Mouse (Mus musculus) MEL (cell line): ENCODE measurements around the gene Gtf2i. TPM values are rescaled to one million over a fixed set of nuclear protein-coding genes. Genes with fewer than 3 reads are reported as not detected.
A peak's percentile ranks its signal among the peaks of the same experiment; 100 is the strongest.

Experiments used
- DNase-seq: peaks from one replicate; pipeline ENCODE4 v3.0.0; 2011; ENCODE audit warnings: low read depth, low spot score
- H3K27ac ChIP-seq: 2 replicates; pipeline ENCODE4 v1.5.1; 2012; ENCODE audit warnings: low read depth, mild to moderate bottlenecking, control low read depth, low read length, moderate library complexity; ENCODE audit not compliant: control insufficient read depth
- H3K27me3 ChIP-seq, 2 experiments: fragments of 150-350 bp in 1 of 2; sonication (generic) in 1 of 2; 2 replicates each; pipeline ENCODE4 v1.6.1; 2012; ENCODE audit warnings: low read length in 2 of 2, mild to moderate bottlenecking in 2 of 2, improper control_type of control experiment in 1 of 2, moderate library complexity in 1 of 2; ENCODE audit not compliant: insufficient read depth in 2 of 2, control insufficient read depth in 1 of 2
- H3K36me3 ChIP-seq, 2 experiments: 2 replicates each; pipeline ENCODE4 v1.6.1; 2012 to 2014; ENCODE audit warnings: low read length in 2 of 2, improper control_type of control experiment in 1 of 2, inconsistent platforms in 1 of 2, mild to moderate bottlenecking in 1 of 2; ENCODE audit not compliant: insufficient read depth in 2 of 2, control insufficient read depth in 1 of 2
- H3K4me1 ChIP-seq, 2 experiments: fragments of 150-350 bp in 1 of 2; sonication (generic) in 1 of 2; 2 replicates each; pipeline ENCODE4 v1.6.1; 2012; ENCODE audit warnings: low read length in 2 of 2, improper control_type of control experiment in 1 of 2, mild to moderate bottlenecking in 1 of 2; ENCODE audit not compliant: insufficient read depth in 2 of 2, control insufficient read depth in 1 of 2
- H3K4me3 ChIP-seq, 2 experiments: fragments of 150-350 bp in 1 of 2; sonication (generic) in 1 of 2; 2 replicates each; pipeline ENCODE4 v1.5.1; 2012; ENCODE audit warnings: low read depth in 2 of 2, low read length in 2 of 2, mild to moderate bottlenecking in 2 of 2, moderate library complexity in 2 of 2, control low read depth in 1 of 2, improper control_type of control experiment in 1 of 2; ENCODE audit not compliant: control insufficient read depth in 1 of 2, insufficient read depth in 1 of 2
- H3K79me2 ChIP-seq: 2 replicates; pipeline ENCODE4 v1.6.1; 2012; ENCODE audit warnings: mild to moderate bottlenecking, low read length, moderate library complexity; ENCODE audit not compliant: control insufficient read depth, poor library complexity, insufficient read depth
- H3K9ac ChIP-seq: 2 replicates; pipeline ENCODE4 v1.6.1; 2012; ENCODE audit warnings: low read depth, mild to moderate bottlenecking, control low read depth, low read length, moderate library complexity; ENCODE audit not compliant: control insufficient read depth, poor library complexity, severe bottlenecking
- H3K9me3 ChIP-seq: fragments of 150-350 bp; sonication (generic); replicated peaks from 2 replicates; pipeline ENCODE4 v1.6.1; 2012; ENCODE audit warnings: mild to moderate bottlenecking, low read length, improper control_type of control experiment, moderate library complexity; ENCODE audit not compliant: insufficient read depth
- BHLHE40 ChIP-seq: IDR thresholded peaks from 2 replicates; pipeline ENCODE4 v1.6.1; 2012; ENCODE audit warnings: low read depth, mild to moderate bottlenecking, inconsistent platforms, low read length, improper control_type of control experiment, borderline replicate concordance
- CHD1 ChIP-seq: IDR thresholded peaks from 2 replicates; pipeline ENCODE4 v1.6.1; 2012; ENCODE audit warnings: low read depth, mild to moderate bottlenecking, inconsistent platforms, low read length, improper control_type of control experiment
- ELF1 ChIP-seq: IDR thresholded peaks from 2 replicates; pipeline ENCODE4 v1.6.1; 2014; ENCODE audit warnings: low read depth, mild to moderate bottlenecking, inconsistent platforms, low read length, improper control_type of control experiment, moderate library complexity
- EP300 ChIP-seq, 2 experiments: IDR thresholded peaks; 2 replicates each; pipeline ENCODE4 v1.6.1; 2011; ENCODE audit warnings: improper control_type of control experiment in 2 of 2, low read length in 2 of 2, low read depth in 1 of 2, mild to moderate bottlenecking in 1 of 2
- ETS1 ChIP-seq: IDR thresholded peaks from 2 replicates; pipeline ENCODE4 v1.6.1; 2012; ENCODE audit warnings: low read depth, mild to moderate bottlenecking, inconsistent platforms, low read length, improper control_type of control experiment, moderate library complexity
- GATA1 ChIP-seq: IDR thresholded peaks from 2 replicates; pipeline ENCODE4 v1.6.1; 2011; ENCODE audit warnings: low read depth, low read length, improper control_type of control experiment
- MAZ ChIP-seq: IDR thresholded peaks from 2 replicates; pipeline ENCODE4 v1.6.1; 2012; ENCODE audit warnings: low read depth, mild to moderate bottlenecking, inconsistent platforms, low read length, improper control_type of control experiment
- MEF2A ChIP-seq: IDR thresholded peaks from 2 replicates; pipeline ENCODE4 v1.6.1; 2014; ENCODE audit warnings: low read depth, mild to moderate bottlenecking, inconsistent platforms, low read length, improper control_type of control experiment; ENCODE audit not compliant: poor library complexity, insufficient replicate concordance, severe bottlenecking; ENCODE audit errors: extremely low read depth
- MYC ChIP-seq: IDR thresholded peaks from 2 replicates; pipeline ENCODE4 v1.6.1; 2011; ENCODE audit warnings: low read depth, mild to moderate bottlenecking, low read length, improper control_type of control experiment, moderate library complexity
- POLR2A ChIP-seq, 2 experiments: IDR thresholded peaks; 2 replicates each; pipeline ENCODE4 v1.6.1; 2011 to 2012; ENCODE audit warnings: low read length in 2 of 2, mild to moderate bottlenecking in 2 of 2, control low read depth in 1 of 2, improper control_type of control experiment in 1 of 2, low read depth in 1 of 2, moderate library complexity in 1 of 2; ENCODE audit not compliant: control insufficient read depth in 1 of 2, insufficient read depth in 1 of 2, poor library complexity in 1 of 2
- POLR2AphosphoS5 ChIP-seq: IDR thresholded peaks from 2 replicates; pipeline ENCODE4 v1.6.1; 2012; ENCODE audit warnings: low read depth, borderline replicate concordance, mild to moderate bottlenecking, inconsistent platforms, low read length, moderate library complexity, mixed read lengths
- RAD21 ChIP-seq: IDR thresholded peaks from 2 replicates; pipeline ENCODE4 v1.6.1; 2011; ENCODE audit warnings: mild to moderate bottlenecking, low read depth, low read length, improper control_type of control experiment
- RCOR1 ChIP-seq: IDR thresholded peaks from 2 replicates; pipeline ENCODE4 v1.6.1; 2012; ENCODE audit warnings: low read depth, mild to moderate bottlenecking, inconsistent platforms, low read length, improper control_type of control experiment
- SIN3A ChIP-seq: IDR thresholded peaks from 2 replicates; pipeline ENCODE4 v1.6.1; 2012; ENCODE audit warnings: low read length, improper control_type of control experiment, inconsistent platforms
- TBP ChIP-seq: IDR thresholded peaks from 2 replicates; pipeline ENCODE4 v1.8.0; 2011; ENCODE audit warnings: low read depth, low read length, improper control_type of control experiment
- TCF12 ChIP-seq: IDR thresholded peaks from 2 replicates; pipeline ENCODE4 v1.6.1; 2014; ENCODE audit warnings: low read depth, mild to moderate bottlenecking, inconsistent platforms, low read length, improper control_type of control experiment, moderate library complexity
- ZKSCAN1 ChIP-seq: IDR thresholded peaks from 2 replicates; pipeline ENCODE4 v1.6.1; 2012; ENCODE audit warnings: low read depth, mild to moderate bottlenecking, inconsistent platforms, low read length, improper control_type of control experiment, moderate library complexity
- polyA plus RNA-seq, 2 experiments: library from polyadenylated mRNA; stranded (reverse) in 1 of 2; unstranded in 1 of 2; fragments of >175 nt in 1 of 2; fragments of >200 nt in 1 of 2; gene quantifications; 2 replicates each; pipeline versions ENCODE4 v1.2.1 to v1.2.4; 2012; ENCODE audit warnings: low replicate concordance in 2 of 2, low read depth in 1 of 2; ENCODE audit not compliant: insufficient read length in 2 of 2, insufficient read depth in 1 of 2, missing spikeins in 1 of 2
- total RNA-seq: library from RNA; depleted of rRNA; stranded (reverse); fragments of 300-350 nt; gene quantifications from 2 replicates; pipeline ENCODE4 v1.2.3, GENCODE M21; 2012

The Gtf2i gene
- total and polyA plus RNA-seq, 3 experiments: 46.7 to 151 (median 128) TPM

- no peaks in the 10 kb centered on the region; the same call in 1 of the 2 replicates for H3K79me2 ChIP-seq
- TF ChIP-seq SIN3A (peak; percentile 36), GATA1 (0 out of 2 replicates have a peak, but pooled peaks have one; percentile 11), RCOR1 (peak; percentile 26; the same call in 1 of the 2 replicates), ELF1 (0 out of 2 replicates have a peak, but pooled peaks have one; percentile 28), TCF12 (peak; percentile 29; the same call in 1 of the 2 replicates), EP300 (IDR thresholded peaks at IDR 0.05; ENCODE audit: low read depth in 1 of 2, low read length in 2 of 2) (peak in 1 of 2 experiments; percentile 40; a peak in 1 of 4 replicates), MEF2A (no peak), POLR2A (IDR thresholded peaks at IDR 0.05; ENCODE audit: control insufficient read depth in 1 of 2, insufficient read depth in 1 of 2, low read depth in 1 of 2, low read length in 2 of 2, poor library complexity in 1 of 2) (no peak), TBP (peak; percentile 56; the same call in 1 of the 2 replicates), MAZ (no peak; the same call in 1 of the 2 replicates), CHD1 (no peak)
- no peaks in the 10 kb centered on the region for H3K27me3 ChIP-seq
- peaks cover 2 to 19% of the 10 kb centered on the region in 2 experiments; a peak in 2 of 4 replicates for H3K4me1 ChIP-seq
- H3K36me3 ChIP-seq: peaks cover 0 to 2% of the 10 kb centered on the region in 2 experiments; a peak in 1 of 4 replicates
- H3K4me3 ChIP-seq: peak overlapping the region; percentile 36 to 51; a peak in 2 of 4 replicates
- H3K9me3 ChIP-seq: no peaks in the 10 kb centered on the region
- peak overlapping the region; percentile 51 for H3K27ac ChIP-seq
- H3K9ac ChIP-seq: peak overlapping the region; percentile 38
- peak; percentile 83 for DNase-seq
These were observed 82.4 kb downstream of the Gtf2i start for GRCm38 (mm10) chr5:134232111-134232510.

GRCm38 (mm10) chr5:134231376-134231775 is 83.2 kb downstream of the Gtf2i start:
- H3K4me3 ChIP-seq: no peak overlapping the region
- no peak for DNase-seq
- no peaks in the 10 kb centered on the region for H3K27me3 ChIP-seq

GRCm38 (mm10) chr5:134229391-134229790 is 85.2 kb downstream of the Gtf2i start, which contains the start of gene Ncf1:
TSS of gene Ncf1 (minus strand) at chr5:134229625.
- Histone ChIP-seq H3K9me3 (no peaks in the 10 kb centered on the region), H3K4me3 (peak within 1 kb of the TSS; percentile 6 to 36; a peak in 2 of 4 replicates)
- peak; percentile 85 for DNase-seq
- TF ChIP-seq ETS1: 0 out of 2 replicates have a peak, but pooled peaks have one; percentile 6
- TF ChIP-seq MAZ: 0 out of 2 replicates have a peak, but pooled peaks have one; percentile 51
- no peak for TF ChIP-seq EP300 (IDR thresholded peaks at IDR 0.05; ENCODE audit: low read depth in 1 of 2, low read length in 2 of 2)
- peak; percentile 56; the same call in 1 of the 2 replicates for TF ChIP-seq TBP
- peak; percentile 62; the same call in 1 of the 2 replicates for TF ChIP-seq ZKSCAN1
- TF ChIP-seq, all 39 proteins: peak for 4
- peak within 1 kb of the TSS; percentile 73 for H3K27ac ChIP-seq
- peaks cover 2 to 19% of the 10 kb centered on the region in 2 experiments; a peak in 2 of 4 replicates for H3K4me1 ChIP-seq
- no peaks in the 10 kb centered on the region; the same call in 1 of the 2 replicates for H3K79me2 ChIP-seq
- H3K36me3 ChIP-seq: peaks cover 0 to 2% of the 10 kb centered on the region in 2 experiments; a peak in 1 of 4 replicates
- peak within 1 kb of the TSS; percentile 49 for H3K9ac ChIP-seq
- no peaks in the 10 kb centered on the region for H3K27me3 ChIP-seq

More at GRCm38 (mm10) chr5:134231376-134231775, 83.2 kb downstream of the Gtf2i start:
- TF ChIP-seq SIN3A (no peak), BHLHE40 (no peak), POLR2A (IDR thresholded peaks at IDR 0.05; ENCODE audit: control insufficient read depth in 1 of 2, insufficient read depth in 1 of 2, low read depth in 1 of 2, low read length in 2 of 2, poor library complexity in 1 of 2) (no peak), RAD21 (no peak), POLR2AphosphoS5 (no peak), MYC (no peak)
- no peak overlapping the region for H3K9ac ChIP-seq
- no peaks in the 10 kb centered on the region for H3K9me3 ChIP-seq
- no peak overlapping the region for H3K27ac ChIP-seq
- no peaks in the 10 kb centered on the region; the same call in 1 of the 2 replicates for H3K79me2 ChIP-seq
- peaks cover 2 to 19% of the 10 kb centered on the region in 2 experiments; a peak in 2 of 4 replicates for H3K4me1 ChIP-seq
- peaks cover 0 to 2% of the 10 kb centered on the region in 2 experiments; a peak in 1 of 4 replicates for H3K36me3 ChIP-seq
